Mouse (Mus musculus): ENCODE measurements around the gene Tmc3. TPM values are rescaled to one million over a fixed set of nuclear protein-coding genes. Genes with fewer than 3 reads are reported as not detected.
A peak's percentile ranks its signal among the peaks of the same experiment; 100 is the strongest.

The Tmc3 gene
- polyA plus RNA-seq, 1 experiment: not detected

DNA sequence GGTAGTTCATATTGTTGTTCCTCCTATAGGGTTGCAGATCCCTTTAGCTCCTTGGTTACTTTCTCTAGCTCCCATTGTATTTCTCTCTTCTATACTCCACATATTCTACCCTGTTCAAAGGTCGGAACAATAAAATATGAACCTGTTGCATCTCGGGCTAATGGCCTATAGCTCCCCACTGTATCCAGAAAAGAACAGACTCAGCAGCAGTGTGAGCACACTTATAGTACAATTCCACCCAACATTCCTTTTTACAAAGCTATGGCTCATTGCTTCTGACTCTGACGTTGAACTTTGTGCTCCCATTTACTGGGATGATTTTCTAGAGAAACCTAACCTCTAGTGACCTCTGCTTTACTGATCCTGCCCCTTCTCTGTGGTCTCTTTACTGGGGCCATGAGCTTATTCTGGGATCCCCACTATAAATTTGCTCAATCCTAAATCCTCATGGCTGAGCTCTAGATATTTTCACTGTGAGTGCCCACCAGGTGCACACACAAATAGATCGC, 81.4 kb downstream of the Tmc3 start:
- H3K27me3 ChIP-seq (ENCODE audit: control insufficient read depth, insufficient read depth, insufficient read length): peaks cover 7% of the 10 kb centered on the region
- H3K79me3 ChIP-seq (ENCODE audit: low read depth): no peaks in the 10 kb centered on the region
- no peak for TF ChIP-seq CEBPB (IDR thresholded peaks at IDR 0.05; ENCODE audit: low read depth)
- no peak for TF ChIP-seq FOSL1 (IDR thresholded peaks at IDR 0.05; ENCODE audit: insufficient read depth, low read length, poor library complexity, severe bottlenecking)
- TF ChIP-seq MYOG (IDR thresholded peaks at IDR 0.05; ENCODE audit: control insufficient read depth, extremely low read depth, insufficient read length): no peak
- no peak for TF ChIP-seq MYOD1 (IDR thresholded peaks at IDR 0.05; ENCODE audit: control insufficient read depth, insufficient read length, low read depth)
- TF ChIP-seq USF1 (IDR thresholded peaks at IDR 0.05; ENCODE audit: low read depth): no peak
- TF ChIP-seq MAX (IDR thresholded peaks at IDR 0.05): no peak
- TF ChIP-seq CTCF (IDR thresholded peaks at IDR 0.05; ENCODE audit: control insufficient read depth, insufficient read depth, insufficient read length): no peak
- no peaks in the 10 kb centered on the region for H3K36me3 ChIP-seq (ENCODE audit: control insufficient read depth, insufficient read depth)
- no peak overlapping the region for H3K4me3 ChIP-seq (ENCODE audit: insufficient read depth, poor library complexity, severe bottlenecking)
- H3ac ChIP-seq (ENCODE audit: control insufficient read depth, insufficient read length, low read depth): no peak overlapping the region
- H3K79me2 ChIP-seq (ENCODE audit: control insufficient read depth, insufficient read depth): no peaks in the 10 kb centered on the region

DNA sequence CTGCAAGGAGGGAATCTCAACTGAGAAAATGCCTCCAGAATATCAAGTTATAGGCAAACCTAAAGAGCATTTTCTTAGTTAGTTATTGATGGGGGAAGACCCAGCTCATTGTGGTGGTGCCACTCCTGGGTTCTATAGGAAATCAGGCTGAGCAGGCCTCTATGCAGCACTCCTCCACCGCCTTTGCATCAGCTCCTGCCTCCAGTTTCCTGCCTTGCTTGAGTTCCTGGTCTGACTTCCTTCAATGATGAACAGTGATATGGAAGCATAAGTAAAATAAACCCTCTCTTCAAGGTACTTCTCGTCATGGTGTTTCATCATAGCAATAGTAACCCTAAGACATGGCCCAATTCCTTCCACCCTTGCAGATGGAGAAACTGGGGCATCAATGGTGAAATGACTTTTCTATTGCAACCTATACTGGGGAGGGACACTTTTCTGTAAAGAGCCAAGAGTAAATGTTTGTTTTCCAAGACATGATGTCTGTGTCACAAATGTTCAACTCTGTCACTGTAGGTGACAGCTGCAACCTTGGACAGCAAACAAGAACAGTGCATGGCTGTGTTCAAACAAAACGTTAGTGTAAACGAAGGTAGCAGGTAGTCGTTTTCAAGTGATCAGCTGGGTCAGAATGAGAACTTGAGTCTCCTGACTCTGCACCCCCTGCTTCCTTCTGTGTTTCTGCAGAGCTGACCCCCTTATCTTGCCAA, 83.4 kb downstream of the Tmc3 start:
- Histone ChIP-seq H3K79me3 (ENCODE audit: low read depth) (no peaks in the 10 kb centered on the region), H3K79me2 (ENCODE audit: control insufficient read depth, insufficient read depth) (no peaks in the 10 kb centered on the region), H3ac (ENCODE audit: control insufficient read depth, insufficient read length, low read depth) (no peak overlapping the region), H3K4me3 (ENCODE audit: insufficient read depth, poor library complexity, severe bottlenecking) (no peak overlapping the region), H3K27me3 (ENCODE audit: control insufficient read depth, insufficient read depth, insufficient read length) (peaks cover 7% of the 10 kb centered on the region), H3K36me3 (ENCODE audit: control insufficient read depth, insufficient read depth) (no peaks in the 10 kb centered on the region)
- TF ChIP-seq MYOG (IDR thresholded peaks at IDR 0.05; ENCODE audit: control insufficient read depth, extremely low read depth, insufficient read length): no peak
- no peak for TF ChIP-seq CEBPB (IDR thresholded peaks at IDR 0.05; ENCODE audit: low read depth)
- TF ChIP-seq USF1 (IDR thresholded peaks at IDR 0.05; ENCODE audit: low read depth): no peak
- TF ChIP-seq MYOD1 (IDR thresholded peaks at IDR 0.05; ENCODE audit: control insufficient read depth, insufficient read length, low read depth): no peak
- no peak for TF ChIP-seq MAX (IDR thresholded peaks at IDR 0.05)
- TF ChIP-seq FOSL1 (IDR thresholded peaks at IDR 0.05; ENCODE audit: insufficient read depth, low read length, poor library complexity, severe bottlenecking): no peak
- TF ChIP-seq CTCF (IDR thresholded peaks at IDR 0.05; ENCODE audit: control insufficient read depth, insufficient read depth, insufficient read length): no peak

GRCm38 (mm10) chr7:83668724-83669123, 84.0 kb downstream of the Tmc3 start:
- H3K4me3 ChIP-seq (ENCODE audit: insufficient read depth, poor library complexity, severe bottlenecking): no peak overlapping the region
- H3ac ChIP-seq (ENCODE audit: control insufficient read depth, insufficient read length, low read depth): no peak overlapping the region
- TF ChIP-seq USF1 (IDR thresholded peaks at IDR 0.05; ENCODE audit: low read depth): no peak
- no peak for TF ChIP-seq FOSL1 (IDR thresholded peaks at IDR 0.05; ENCODE audit: insufficient read depth, low read length, poor library complexity, severe bottlenecking)
- TF ChIP-seq MYOG (IDR thresholded peaks at IDR 0.05; ENCODE audit: control insufficient read depth, extremely low read depth, insufficient read length): no peak
- no peak for TF ChIP-seq CEBPB (IDR thresholded peaks at IDR 0.05; ENCODE audit: low read depth)
- no peak for TF ChIP-seq MAX (IDR thresholded peaks at IDR 0.05)
- TF ChIP-seq MYOD1 (IDR thresholded peaks at IDR 0.05; ENCODE audit: control insufficient read depth, insufficient read length, low read depth): no peak
- TF ChIP-seq CTCF (IDR thresholded peaks at IDR 0.05; ENCODE audit: control insufficient read depth, insufficient read depth, insufficient read length): peak; percentile 60
- H3K27me3 ChIP-seq (ENCODE audit: control insufficient read depth, insufficient read depth, insufficient read length): peaks cover 7% of the 10 kb centered on the region
- H3K79me2 ChIP-seq (ENCODE audit: control insufficient read depth, insufficient read depth): no peaks in the 10 kb centered on the region
- no peaks in the 10 kb centered on the region for H3K36me3 ChIP-seq (ENCODE audit: control insufficient read depth, insufficient read depth)
- no peaks in the 10 kb centered on the region for H3K79me3 ChIP-seq (ENCODE audit: low read depth)

DNA sequence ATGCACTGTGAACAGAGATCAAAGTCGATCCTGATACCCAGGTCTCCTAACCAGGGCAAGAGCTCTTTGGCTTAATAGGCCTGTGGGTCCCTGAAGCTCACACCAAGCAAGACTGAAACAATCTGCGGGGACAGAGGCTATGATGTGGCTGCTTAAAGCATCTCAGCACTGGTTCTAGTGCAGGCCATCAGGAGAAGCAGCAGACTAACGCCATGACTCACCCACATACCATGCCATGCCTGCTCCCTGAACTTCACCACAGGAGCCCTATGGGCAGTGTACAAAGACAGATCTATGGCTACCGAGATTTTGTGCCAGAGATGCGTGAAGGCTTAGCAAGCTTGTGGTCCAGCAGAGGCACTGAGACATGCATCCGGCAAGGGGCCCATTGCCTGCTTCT, 86.8 kb downstream of the Tmc3 start:
- H3K79me3 ChIP-seq (ENCODE audit: low read depth): no peaks in the 10 kb centered on the region
- TF ChIP-seq MYOD1 (IDR thresholded peaks at IDR 0.05; ENCODE audit: control insufficient read depth, insufficient read length, low read depth) (no peak), MYOG (IDR thresholded peaks at IDR 0.05; ENCODE audit: control insufficient read depth, extremely low read depth, insufficient read length) (no peak), CTCF (IDR thresholded peaks at IDR 0.05; ENCODE audit: control insufficient read depth, insufficient read depth, insufficient read length) (no peak), MAX (IDR thresholded peaks at IDR 0.05) (no peak), CEBPB (IDR thresholded peaks at IDR 0.05; ENCODE audit: low read depth) (no peak), FOSL1 (IDR thresholded peaks at IDR 0.05; ENCODE audit: insufficient read depth, low read length, poor library complexity, severe bottlenecking) (no peak), USF1 (IDR thresholded peaks at IDR 0.05; ENCODE audit: low read depth) (no peak)
- no peak overlapping the region for H3K4me3 ChIP-seq (ENCODE audit: insufficient read depth, poor library complexity, severe bottlenecking)
- H3ac ChIP-seq (ENCODE audit: control insufficient read depth, insufficient read length, low read depth): no peak overlapping the region
- H3K36me3 ChIP-seq (ENCODE audit: control insufficient read depth, insufficient read depth): no peaks in the 10 kb centered on the region
- peaks cover 5% of the 10 kb centered on the region for H3K27me3 ChIP-seq (ENCODE audit: control insufficient read depth, insufficient read depth, insufficient read length)
- H3K79me2 ChIP-seq (ENCODE audit: control insufficient read depth, insufficient read depth): no peaks in the 10 kb centered on the region

Other genes with a start within 250 kb of the Tmc3 start
- gene Stard5, start 47.0 kb downstream of the Tmc3 start, polyA plus RNA-seq (2012; fragmentation: generic; extraction: Trizol): 4.0 TPM
- gene Il16, start 160.8 kb downstream of the Tmc3 start, polyA plus RNA-seq (2012; fragmentation: generic; extraction: Trizol): not detected
- not detected for gene Cfap161, start 210.0 kb downstream of the Tmc3 start, polyA plus RNA-seq (2012; fragmentation: generic; extraction: Trizol)

Measured in C2C12 (cell line).